Mouse (Mus musculus) kidney, postnatal 10 days (tissue): Measurements from ENCODE around the gene Rbm39.

Experiments
- DNase-seq: peaks from one replicate; pipeline ENCODE4 v3.0.0; 2021; ENCODE audit warnings: mixed read lengths

The Rbm39 gene

GRCm38 (mm10) chr2:156180094-156180821 is at the start of gene Rbm39:
Gene Rbm39, minus strand, starts transcription at chr2:156180238.
- DNase-seq = peak; percentile 100

DNA sequence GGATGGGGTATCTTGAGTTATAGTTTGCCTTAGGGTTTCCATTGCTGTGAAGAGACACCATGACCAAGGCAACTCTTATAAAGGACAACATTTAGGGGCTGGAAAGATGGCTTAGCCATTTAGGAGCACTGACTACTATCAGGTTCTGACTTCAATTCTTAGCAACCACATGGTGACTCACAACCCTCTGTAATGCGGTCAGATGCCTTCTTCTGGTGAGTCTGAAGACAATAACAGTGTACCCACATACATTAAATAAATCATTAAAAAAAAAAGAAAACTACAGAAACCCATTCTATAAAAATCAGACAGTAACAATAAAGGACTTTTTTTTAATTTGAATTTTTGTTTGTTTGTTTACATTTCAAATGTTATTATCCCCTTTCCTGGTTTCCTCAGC is 49.1 kb upstream of the Rbm39 start:
- no peak for DNase-seq

GRCm38 (mm10) chr2:156227689-156228088 is 47.7 kb upstream of the Rbm39 start:
- DNase-seq = no peak

- DNase-seq = no peak
Measured at GRCm38 (mm10) chr2:156224043-156224442, 44.0 kb upstream of the Rbm39 start.

- no peak for DNase-seq
Measured at GRCm38 (mm10) chr2:156222100-156222499, 42.1 kb upstream of the Rbm39 start.

DNA sequence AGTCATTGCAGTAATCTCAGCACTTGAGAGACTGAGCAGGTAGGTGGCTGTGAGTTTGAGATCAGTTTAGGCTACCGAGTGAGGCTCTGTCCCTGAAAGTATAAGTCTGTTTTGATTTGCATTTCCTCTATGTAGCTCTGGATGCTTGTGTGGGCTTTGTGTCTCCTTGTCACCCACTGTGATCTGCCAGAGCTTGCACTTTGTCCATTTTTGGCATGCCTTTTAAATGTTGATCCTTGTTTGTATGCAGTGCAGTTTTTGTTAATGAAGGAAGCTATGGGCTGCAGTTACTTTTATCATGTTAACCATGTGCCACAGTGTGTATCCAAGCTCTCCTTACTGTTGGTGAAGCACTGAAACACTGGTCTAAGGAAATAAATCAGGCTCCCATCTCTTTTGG is 37.7 kb upstream of the Rbm39 start:
- no peak for DNase-seq

DNA sequence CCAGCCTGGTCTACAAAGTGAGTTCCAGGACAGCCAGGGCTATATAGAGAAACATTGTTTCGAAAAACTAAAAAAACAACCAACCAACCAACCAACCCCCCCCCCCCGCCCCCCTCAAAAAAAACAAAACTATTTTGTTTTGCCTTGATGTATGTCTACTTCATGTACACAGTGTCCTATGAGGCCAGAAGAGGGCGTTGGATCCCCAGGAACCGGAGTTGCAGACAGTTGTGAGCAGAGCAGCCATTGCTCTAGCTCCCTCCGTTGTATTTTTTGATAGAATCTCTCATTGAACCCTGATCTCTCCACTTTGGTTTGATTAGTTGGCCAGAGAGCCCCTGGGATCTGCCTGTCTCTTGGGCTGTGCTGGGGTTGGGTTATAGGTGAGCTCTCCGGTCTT is 23.9 kb upstream of the Rbm39 start:
- DNase-seq = peak; percentile 26

GRCm38 (mm10) chr2:156202848-156203437 is 22.9 kb upstream of the Rbm39 start:
- peak; percentile 77 for DNase-seq

DNA sequence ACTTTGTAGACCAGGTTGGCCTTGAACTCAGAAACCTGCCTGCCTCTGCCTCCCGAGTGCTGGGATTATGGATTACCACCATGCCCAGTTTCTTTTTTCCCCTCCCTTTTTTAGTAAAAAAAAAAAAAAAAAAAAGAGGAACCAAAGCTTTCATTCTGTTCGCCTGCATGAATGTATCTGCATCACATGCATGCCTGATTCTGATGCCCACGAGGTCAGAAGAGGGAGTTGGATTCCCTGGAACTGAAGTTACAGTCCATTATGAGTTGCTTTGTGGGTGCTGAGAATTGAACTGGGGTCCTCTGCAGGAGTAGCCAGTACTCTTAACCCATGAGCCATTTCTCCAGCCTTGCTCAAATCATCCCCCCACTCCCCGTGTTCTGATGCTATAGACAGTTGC is 21.4 kb upstream of the Rbm39 start:
- no peak for DNase-seq

GRCm38 (mm10) chr2:156199944-156200343 is 19.9 kb upstream of the Rbm39 start:
- peak; percentile 53 for DNase-seq

GRCm38 (mm10) chr2:156197129-156197911 is 17.3 kb upstream of the Rbm39 start:
- no peak for DNase-seq

DNA sequence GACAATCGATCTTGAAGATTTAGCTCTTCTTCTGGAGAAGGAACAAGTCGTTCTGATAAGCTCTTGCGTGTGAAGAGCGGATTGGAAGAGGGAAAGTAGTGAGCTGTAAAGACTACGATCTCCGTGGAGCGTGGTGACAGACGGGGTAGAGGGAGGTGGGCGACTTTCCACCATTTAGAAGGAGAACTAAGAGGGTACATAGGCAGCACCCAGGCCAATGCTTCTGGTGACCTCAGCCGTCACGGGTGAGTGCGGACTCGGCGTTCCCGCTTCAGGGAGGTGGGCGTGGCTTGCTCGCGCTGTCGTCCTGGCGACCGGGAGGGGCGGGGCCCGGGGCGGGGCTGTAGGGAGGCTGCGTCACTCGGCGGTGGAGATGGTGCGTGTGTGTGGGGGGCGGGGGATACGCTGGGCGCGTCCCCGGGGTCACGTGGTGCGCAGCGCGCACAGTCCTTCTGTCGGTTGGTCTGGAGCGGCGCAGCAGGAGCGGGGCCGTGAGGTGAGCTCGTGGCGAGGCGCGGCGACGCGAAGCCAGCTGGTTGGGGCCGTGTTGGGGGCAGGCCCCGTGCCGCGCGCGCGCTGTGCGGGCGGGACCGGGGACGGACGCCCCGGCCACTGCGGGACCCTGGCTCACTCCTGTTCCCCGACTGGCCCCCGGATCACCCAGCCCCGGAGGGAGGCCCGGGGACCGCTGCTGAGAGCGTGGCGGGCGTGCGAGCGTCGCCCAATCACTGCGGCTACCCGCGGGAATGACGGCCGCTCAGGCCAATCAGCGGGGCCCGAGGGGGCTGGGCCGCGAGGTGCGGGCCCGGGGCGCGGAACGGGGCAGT is 16.5 kb upstream of the Rbm39 start, which contains the start of gene Phf20:
Phf20 (plus strand) TSS at position 165 of the 827 bp plus-strand sequence.
- peak; percentile 100 for DNase-seq

- no peak for DNase-seq
Measured at GRCm38 (mm10) chr2:156194571-156194970, 14.5 kb upstream of the Rbm39 start.

- DNase-seq = no peak
Measured at GRCm38 (mm10) chr2:156193066-156193862, 13.2 kb upstream of the Rbm39 start.

- no peak for DNase-seq
Measured at GRCm38 (mm10) chr2:156192068-156192467, 12.0 kb upstream of the Rbm39 start.

- no peak for DNase-seq
Measured at GRCm38 (mm10) chr2:156191540-156191939, 11.5 kb upstream of the Rbm39 start.

DNA sequence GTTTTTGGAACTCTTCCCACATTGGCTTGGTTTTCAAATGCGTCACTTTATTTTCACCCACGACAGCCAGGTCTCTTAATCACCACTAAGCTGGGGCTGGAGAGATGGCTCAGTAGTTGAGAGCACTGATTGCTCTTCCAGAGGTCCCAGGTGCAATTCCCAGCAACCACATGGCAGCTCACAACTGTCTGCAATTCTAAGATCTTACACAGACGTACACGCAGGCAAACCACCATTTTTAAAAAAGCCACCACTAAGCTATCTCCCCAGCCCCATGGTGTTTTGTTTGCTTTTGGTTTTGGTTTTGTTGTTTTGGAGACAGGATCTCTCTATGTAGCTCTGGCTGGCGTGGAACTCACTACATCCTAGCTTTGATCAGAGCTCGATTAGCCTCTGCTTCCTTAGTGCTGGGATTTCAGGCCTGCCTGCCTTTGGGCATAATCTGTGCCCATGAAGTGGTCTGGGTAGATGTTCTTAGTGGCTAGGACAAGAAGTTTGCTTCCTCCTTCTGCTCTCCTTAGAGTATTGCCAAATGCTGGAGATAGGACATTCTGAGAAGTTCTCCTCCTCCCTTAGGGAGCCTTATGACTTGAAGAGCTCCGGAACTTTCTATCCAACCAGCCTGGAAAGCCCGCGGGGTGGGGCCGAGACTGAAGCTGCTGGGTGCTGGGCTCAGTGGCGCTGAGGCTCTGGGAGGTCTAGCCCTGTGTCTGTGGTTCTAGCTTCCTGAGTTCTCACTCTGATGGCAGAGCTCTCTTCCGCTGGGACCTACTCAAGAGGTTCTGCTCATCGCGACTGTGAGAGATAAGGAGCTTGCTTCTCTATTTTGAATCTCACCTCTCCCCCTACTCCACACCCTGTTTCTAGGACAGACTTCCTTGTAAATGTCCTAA is 10.2 kb upstream of the Rbm39 start:
- DNase-seq = no peak

- peak; percentile 12 for DNase-seq
Measured at GRCm38 (mm10) chr2:156189241-156189640, 9.2 kb upstream of the Rbm39 start.

- no peak for DNase-seq
Measured at GRCm38 (mm10) chr2:156181592-156181991, 1.6 kb upstream of the Rbm39 start.

DNA sequence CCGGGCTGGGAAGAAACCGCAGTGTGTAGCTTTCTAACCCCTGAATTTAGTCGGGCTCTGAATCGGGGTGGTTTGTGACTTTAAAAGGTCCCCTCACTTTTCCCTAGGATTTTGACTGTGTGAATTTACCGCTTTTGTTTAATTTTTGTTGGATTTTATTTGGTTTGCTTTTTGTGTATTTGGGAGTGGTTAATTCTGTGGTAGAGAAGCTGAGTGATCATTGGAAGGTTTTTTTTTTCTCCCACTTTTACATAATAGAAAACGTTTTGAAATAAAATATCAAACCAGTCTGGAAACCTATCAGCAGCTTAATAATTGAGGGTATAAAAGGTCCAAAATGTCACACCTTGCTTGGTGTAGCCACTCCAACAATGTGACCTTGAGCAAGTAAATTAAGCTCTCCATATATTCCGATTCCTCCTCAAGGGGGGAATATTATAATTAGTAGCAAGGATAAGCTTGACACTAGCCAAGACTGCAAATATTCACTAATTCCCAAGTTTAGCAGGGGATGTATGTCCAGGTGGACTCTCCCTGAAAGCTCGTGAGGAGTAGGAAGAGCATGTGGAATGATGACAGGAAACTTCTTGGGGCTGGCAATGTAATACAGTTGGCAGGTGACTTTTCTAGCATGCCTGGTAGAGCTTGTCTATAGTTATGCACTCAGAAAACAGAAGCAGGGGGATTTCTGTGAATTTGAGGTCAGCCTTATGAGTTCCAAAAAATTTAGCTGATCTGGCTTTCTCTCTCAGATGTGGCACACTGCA is 969 bp upstream of the Rbm39 start:
- no peak for DNase-seq
